Mouse (Mus musculus) embryonic fibroblast, embryonic 13.5 days (primary cell): ENCODE measurements around the gene Rad51b. TPM values are rescaled to one million over a fixed set of nuclear protein-coding genes. Genes with fewer than 3 reads are reported as not detected.
A peak's percentile ranks its signal among the peaks of the same experiment; 100 is the strongest.

ENCODE experiments used
- H3K27ac ChIP-seq: 2 replicates; pipeline ENCODE4 v1.5.1; 2012; ENCODE audit warnings: low read length, control low read depth, inconsistent platforms; ENCODE audit not compliant: insufficient read depth
- H3K4me1 ChIP-seq: 2 replicates; pipeline ENCODE4 v1.6.1; 2011; ENCODE audit warnings: low read length; ENCODE audit not compliant: control insufficient read depth, insufficient read depth
- H3K4me3 ChIP-seq: 2 replicates; pipeline ENCODE4 v1.5.1; 2011; ENCODE audit warnings: mild to moderate bottlenecking, control low read depth, low read length; ENCODE audit not compliant: insufficient read depth
- CTCF ChIP-seq: IDR thresholded peaks from 2 replicates; pipeline ENCODE4 v1.5.1; 2011; ENCODE audit warnings: mild to moderate bottlenecking, control low read depth, low read length, moderate library complexity, borderline replicate concordance; ENCODE audit not compliant: insufficient read depth
- POLR2A ChIP-seq: IDR thresholded peaks from 2 replicates; pipeline ENCODE4 v1.6.1; 2011; ENCODE audit warnings: low read depth, mild to moderate bottlenecking, control low read depth, low read length, moderate library complexity
- polyA plus RNA-seq: library from polyadenylated mRNA; stranded (reverse); fragments of >200 nt; gene quantifications from 2 replicates; pipeline ENCODE4 v1.2.4, GENCODE M21; 2011; ENCODE audit warnings: low read depth; ENCODE audit not compliant: missing spikeins, insufficient read length

Gene Rad51b
- polyA plus RNA-seq, 1 experiment: 4.0 TPM

- Histone ChIP-seq H3K27ac (no peak overlapping the region), H3K4me3 (no peak overlapping the region), H3K4me1 (peaks cover 8% of the 10 kb centered on the region)
- no peak for TF ChIP-seq CTCF
- TF ChIP-seq POLR2A: no peak
Measured at GRCm38 (mm10) chr12:79759180-79759902, 462.3 kb downstream of the Rad51b start.

- Histone ChIP-seq H3K4me3 (no peak overlapping the region), H3K27ac (peak overlapping the region; percentile 34; the same call in 1 of the 2 replicates), H3K4me1 (peaks cover 8% of the 10 kb centered on the region)
- TF ChIP-seq POLR2A (no peak), CTCF (no peak)
Measured at GRCm38 (mm10) chr12:79761217-79761616, 464.1 kb downstream of the Rad51b start.

- TF ChIP-seq POLR2A: no peak
- no peak for TF ChIP-seq CTCF
- H3K4me3 ChIP-seq: no peak overlapping the region
- peaks cover 10% of the 10 kb centered on the region for H3K4me1 ChIP-seq
- peak overlapping the region; percentile 50 for H3K27ac ChIP-seq
Measured at GRCm38 (mm10) chr12:79762087-79762486, 465.0 kb downstream of the Rad51b start.

- no peak overlapping the region for H3K27ac ChIP-seq
- no peak overlapping the region for H3K4me3 ChIP-seq
- TF ChIP-seq POLR2A (no peak), CTCF (no peak)
- peaks cover 10% of the 10 kb centered on the region for H3K4me1 ChIP-seq
Measured at GRCm38 (mm10) chr12:79762570-79763275, 465.6 kb downstream of the Rad51b start.

- no peak for TF ChIP-seq CTCF
- no peak for TF ChIP-seq POLR2A
- H3K27ac ChIP-seq: no peak overlapping the region
- peaks cover 13% of the 10 kb centered on the region for H3K4me1 ChIP-seq
- no peak overlapping the region for H3K4me3 ChIP-seq
Measured at GRCm38 (mm10) chr12:79766116-79766515, 469.0 kb downstream of the Rad51b start.

GRCm38 (mm10) chr12:79768741-79769322 is 471.8 kb downstream of the Rad51b start:
- H3K4me3 ChIP-seq: no peak overlapping the region
- peaks cover 6% of the 10 kb centered on the region for H3K4me1 ChIP-seq
- TF ChIP-seq POLR2A (no peak), CTCF (no peak)
- H3K27ac ChIP-seq: no peak overlapping the region

- Histone ChIP-seq H3K4me1 (peaks cover 6% of the 10 kb centered on the region), H3K4me3 (no peak overlapping the region), H3K27ac (no peak overlapping the region)
- TF ChIP-seq POLR2A (no peak), CTCF (no peak)
Measured at GRCm38 (mm10) chr12:79769763-79770162, 472.7 kb downstream of the Rad51b start.

- peaks cover 6% of the 10 kb centered on the region for H3K4me1 ChIP-seq
- no peak overlapping the region for H3K27ac ChIP-seq
- TF ChIP-seq CTCF (no peak), POLR2A (no peak)
- no peak overlapping the region for H3K4me3 ChIP-seq
Measured at GRCm38 (mm10) chr12:79771194-79771593, 474.1 kb downstream of the Rad51b start.

GRCm38 (mm10) chr12:79771741-79772140 is 474.7 kb downstream of the Rad51b start:
- H3K4me3 ChIP-seq: no peak overlapping the region
- peaks cover 6% of the 10 kb centered on the region for H3K4me1 ChIP-seq
- TF ChIP-seq POLR2A: no peak
- TF ChIP-seq CTCF: no peak
- H3K27ac ChIP-seq: no peak overlapping the region

- Histone ChIP-seq H3K4me3 (no peak overlapping the region), H3K4me1 (no peaks in the 10 kb centered on the region; the same call in none of the 2 replicates), H3K27ac (no peak overlapping the region)
- TF ChIP-seq CTCF: no peak
- TF ChIP-seq POLR2A: no peak
Measured at GRCm38 (mm10) chr12:79773246-79773645, 476.2 kb downstream of the Rad51b start.
